Mouse (Mus musculus) liver, embryonic 18 days (tissue): Measurements from ENCODE around the gene Cyp2c38. TPM values are rescaled to one million over a fixed set of nuclear protein-coding genes. Genes with fewer than 3 reads are reported as not detected.

Experiments
- polyA plus RNA-seq: library from polyadenylated mRNA; depleted of rRNA; stranded (reverse); fragments of >200 nt; gene quantifications from 2 replicates; pipeline ENCODE4 v1.2.3, GENCODE M21; 2012; rRNA removed

The Cyp2c38 gene
- polyA plus RNA-seq, result 0.01 TPM in 1 of 2 replicates, not detected in the other

DNA sequence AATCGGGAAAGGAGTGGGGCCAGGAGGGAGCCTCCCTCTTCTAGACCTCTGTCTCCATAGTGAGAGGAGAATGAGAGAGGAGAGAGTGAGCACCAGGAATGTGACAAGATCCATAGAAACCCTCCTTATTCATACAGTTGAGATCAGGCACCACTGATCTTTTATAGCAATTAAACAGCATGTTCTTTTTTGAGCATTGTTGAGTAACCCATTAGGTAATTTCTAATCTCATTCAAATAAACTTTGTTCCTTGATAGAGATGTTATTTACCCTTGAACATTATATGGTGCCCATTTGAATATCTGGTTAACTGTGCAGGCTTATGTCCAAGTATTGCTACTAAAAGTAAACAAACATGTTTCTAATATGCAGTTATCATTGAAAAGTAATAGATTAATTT lies at the start of gene Cyp2c38:
TSS of gene Cyp2c38 (minus strand) at position 135 of the 400 bp plus-strand sequence.

DNA sequence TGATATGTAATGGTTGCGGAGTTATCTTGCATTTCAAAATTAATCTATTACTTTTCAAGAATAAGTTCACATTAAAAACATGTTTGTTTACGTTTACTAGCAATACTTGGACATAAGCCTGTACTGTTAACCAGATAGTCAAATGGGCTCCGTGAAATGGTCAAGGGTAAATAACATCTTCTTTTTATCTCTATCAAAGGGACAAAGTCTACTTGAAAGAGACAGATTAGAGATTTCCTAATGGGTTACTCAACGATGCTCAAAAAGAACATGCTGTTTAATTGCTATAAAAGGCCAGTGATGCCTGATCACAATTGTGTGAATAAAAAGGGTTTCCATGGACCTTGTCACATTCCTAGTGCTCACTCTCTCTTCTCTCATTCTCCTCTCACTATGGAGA lies 47.7 kb upstream of the Cyp2c38 start, which contains the start of gene Cyp2c39:
TSS of gene Cyp2c39 (plus strand) at position 329 of the 400 bp plus-strand sequence.

Other genes starting within 250 kb of the Cyp2c38 start
- 0.06 and 0.11 TPM in 2 replicates for gene Cyp2c29, start 193.7 kb downstream of the Cyp2c38 start, polyA plus RNA-seq
- gene Cyp2c39, start 47.8 kb upstream of the Cyp2c38 start, polyA plus RNA-seq, result 0.02 TPM in 1 of 2 replicates, not detected in the other
- gene Cyp2c67, start 186.0 kb upstream of the Cyp2c38 start, polyA plus RNA-seq, result 7.4 and 8.5 TPM in 2 replicates